Mouse (Mus musculus): ENCODE data around the gene Kat2b. TPM values are rescaled to one million over a fixed set of nuclear protein-coding genes. Genes with fewer than 3 reads are reported as not detected.
"Not testable (repeated sequence)": the region's sequence is repeated elsewhere in the genome, so short reads cannot be mapped to it uniquely, and the experiment has no call there.

Kat2b gene
- polyA plus RNA-seq, 1 experiment from 2014 or later = 5.1 TPM

DNA sequence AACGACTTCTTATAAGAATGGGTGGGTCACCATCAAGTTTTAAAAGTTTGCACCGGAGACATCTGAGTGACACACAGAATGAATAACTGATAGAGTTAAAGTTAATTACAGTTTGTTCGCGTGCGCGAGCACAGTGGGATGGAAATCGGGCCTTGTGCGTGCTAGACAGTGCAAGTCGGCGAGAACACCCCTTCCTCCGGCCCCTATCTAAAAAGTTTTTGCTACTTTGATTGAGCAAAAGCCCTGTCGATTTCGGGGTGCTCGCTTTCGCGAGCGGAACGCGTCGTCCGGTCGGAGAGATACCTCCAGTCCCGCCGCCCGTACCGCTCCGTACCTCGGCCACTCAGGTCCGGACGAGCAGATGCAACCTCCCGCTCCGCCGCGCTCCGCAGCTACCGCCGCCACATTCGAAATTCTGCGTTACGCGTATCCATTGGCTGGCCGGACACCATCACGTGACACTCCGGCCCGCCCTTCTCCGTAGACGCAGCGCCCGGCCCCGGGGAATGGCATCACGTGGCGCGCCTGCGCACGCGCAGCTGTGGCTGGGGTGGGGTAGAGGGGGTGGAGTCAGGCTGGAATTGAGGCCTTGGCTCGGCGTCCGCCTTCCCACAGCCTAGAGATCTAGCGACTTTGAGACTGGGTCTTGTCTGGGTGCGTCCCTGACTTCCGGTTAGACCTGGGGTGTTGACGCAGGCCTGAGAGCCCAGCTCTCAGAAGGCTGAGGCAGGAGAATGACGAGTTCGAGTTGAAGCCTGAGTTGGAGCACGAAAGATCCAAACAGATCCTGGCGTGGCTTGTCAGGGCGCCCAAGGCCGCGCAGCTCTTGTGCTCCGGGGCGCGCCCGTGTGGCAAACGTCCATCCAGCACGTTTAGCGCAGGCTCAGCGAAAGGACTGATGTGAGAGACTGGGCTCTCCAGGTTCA, 122.5 kb downstream of the Kat2b start, which contains the start of gene Sgo1:
Gene Sgo1, minus strand, starts transcription at position 457 of the 926 bp plus-strand sequence.
- H3K27ac ChIP-seq = peak within 1 kb of the TSS; percentile 97
- peak within 1 kb of the TSS; percentile 84 for H3K9ac ChIP-seq
- H3K27me3 ChIP-seq (replicated peaks) = no peaks in the 10 kb centered on the region
- peak within 1 kb of the TSS; percentile 73 for H3K4me3 ChIP-seq
- ATAC-seq = peak; percentile 98
- WGBS (ENCODE audit: insufficient replicate concordance) = under 1% methylated on average over 78 of the region's 78 CpGs
- peak within 1 kb of the TSS; percentile 86 for H3K4me2 ChIP-seq
- no peaks in the 10 kb centered on the region for H3K9me3 ChIP-seq (replicated peaks)
- peaks cover 28% of the 10 kb centered on the region for H3K4me1 ChIP-seq
- H3K36me3 ChIP-seq = peaks cover 34% of the 10 kb centered on the region

DNA sequence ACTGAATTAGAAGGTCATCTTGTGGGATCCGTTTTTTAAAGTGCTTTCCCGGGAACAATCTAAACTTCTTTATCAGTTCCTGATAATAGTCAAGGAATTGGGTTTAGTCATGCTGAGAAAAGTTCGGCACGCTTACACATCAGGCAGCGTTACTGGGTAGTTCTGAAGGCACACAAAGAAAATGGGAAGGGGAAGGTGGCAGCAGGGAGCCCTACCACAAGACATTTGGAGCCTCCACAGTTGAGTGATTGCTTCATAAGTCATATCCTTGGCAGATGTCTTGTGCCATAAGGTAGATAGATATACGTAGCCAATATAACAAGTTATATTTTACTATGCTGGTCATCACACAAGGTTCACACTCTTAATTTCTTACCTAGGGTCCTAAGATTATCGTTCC, 123.3 kb downstream of the Kat2b start:
- WGBS (ENCODE audit: insufficient replicate concordance) = 20% methylated on average over 7 of the region's 7 CpGs
- no peak for ATAC-seq
- Histone ChIP-seq H3K4me3 (peak overlapping the region; percentile 73), H3K27me3 (replicated peaks) (no peaks in the 10 kb centered on the region), H3K27ac (peak overlapping the region; percentile 97), H3K36me3 (peaks cover 26% of the 10 kb centered on the region), H3K9ac (peak overlapping the region; percentile 84), H3K4me1 (peaks cover 28% of the 10 kb centered on the region), H3K4me2 (peak overlapping the region; percentile 86), H3K9me3 (replicated peaks) (no peaks in the 10 kb centered on the region)

- H3K27ac ChIP-seq = no peak overlapping the region
- H3K4me3 ChIP-seq = no peak overlapping the region
- H3K9me3 ChIP-seq (replicated peaks) = no peaks in the 10 kb centered on the region
- 60% methylated on average over 2 of the region's 2 CpGs for WGBS (ENCODE audit: insufficient replicate concordance)
- peaks cover 11% of the 10 kb centered on the region for H3K4me1 ChIP-seq
- no peak for ATAC-seq
- no peaks in the 10 kb centered on the region for H3K36me3 ChIP-seq
- no peaks in the 10 kb centered on the region for H3K27me3 ChIP-seq (replicated peaks)
- no peak overlapping the region for H3K4me2 ChIP-seq
- no peak overlapping the region for H3K9ac ChIP-seq
Measured at GRCm38 (mm10) chr17:53694039-53694438, 127.4 kb downstream of the Kat2b start.

GRCm38 (mm10) chr17:53697521-53697920, 130.9 kb downstream of the Kat2b start:
- H3K9me3 ChIP-seq (replicated peaks); H3K4me3 ChIP-seq; ATAC-seq; H3K9ac ChIP-seq; H3K4me2 ChIP-seq; H3K27me3 ChIP-seq (replicated peaks); H3K27ac ChIP-seq; H3K36me3 ChIP-seq; H3K4me1 ChIP-seq: not testable (repeated sequence)
- 78% methylated on average over 8 of the region's 8 CpGs for WGBS (ENCODE audit: insufficient replicate concordance)

DNA sequence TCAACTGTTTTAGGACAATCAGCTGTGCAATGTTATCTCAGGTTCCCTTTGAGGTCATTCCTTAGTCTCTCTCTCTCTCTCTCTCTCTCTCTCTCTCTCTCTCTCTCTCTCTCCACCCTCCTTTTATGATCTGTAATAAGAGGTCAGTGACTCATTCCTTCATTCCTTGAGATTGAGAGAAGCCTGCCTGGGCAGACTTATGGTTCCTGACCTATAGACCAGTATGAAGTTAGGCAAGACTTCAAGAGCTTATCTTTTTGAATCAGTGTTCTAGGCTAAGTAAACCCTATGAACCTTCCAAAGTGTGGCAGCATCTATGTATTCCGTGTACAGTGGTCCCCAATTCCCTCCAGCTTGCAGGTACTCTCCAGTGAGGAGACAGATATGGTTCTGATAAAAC, 147.8 kb downstream of the Kat2b start:
- 66% methylated on average over 1 of the region's 1 CpGs for whole genome bisulfite sequencing (ENCODE audit: insufficient replicate concordance)
- no peaks in the 10 kb centered on the region for H3K36me3 ChIP-seq
- no peaks in the 10 kb centered on the region for H3K27me3 ChIP-seq (replicated peaks)
- H3K4me1 ChIP-seq = no peaks in the 10 kb centered on the region
- H3K9ac ChIP-seq = no peak overlapping the region
- no peak overlapping the region for H3K4me2 ChIP-seq
- H3K27ac ChIP-seq = no peak overlapping the region
- no peak for ATAC-seq
- no peak overlapping the region for H3K4me3 ChIP-seq
- no peaks in the 10 kb centered on the region for H3K9me3 ChIP-seq (replicated peaks)

GRCm38 (mm10) chr17:53715161-53715560, 148.5 kb downstream of the Kat2b start:
- H3K4me3 ChIP-seq; H3K4me1 ChIP-seq; H3K4me2 ChIP-seq; H3K9ac ChIP-seq; H3K36me3 ChIP-seq; H3K27ac ChIP-seq; H3K9me3 ChIP-seq (replicated peaks); ATAC-seq; H3K27me3 ChIP-seq (replicated peaks): not testable (repeated sequence)
- WGBS (ENCODE audit: insufficient replicate concordance) = 21% methylated on average over 1 of the region's 1 CpGs

DNA sequence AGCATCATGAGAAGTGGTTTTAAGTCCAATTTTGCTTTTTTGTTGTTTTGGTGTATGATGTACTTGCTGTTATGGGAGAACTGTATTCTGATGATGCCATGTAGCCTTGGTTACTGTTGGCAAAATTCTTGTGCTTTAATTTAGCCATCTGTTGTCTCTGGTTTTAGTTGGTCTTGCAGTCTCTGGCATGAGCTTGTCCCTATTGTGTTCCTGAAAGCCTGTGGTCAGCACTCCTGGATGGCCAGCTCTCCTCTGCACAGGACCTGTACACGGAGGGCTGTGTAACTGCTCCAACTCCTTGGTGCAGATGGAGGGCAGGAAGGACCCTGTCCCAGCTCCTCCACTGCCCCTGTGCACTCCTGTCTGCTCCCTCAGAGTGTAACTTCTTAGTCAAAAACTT, 151.8 kb downstream of the Kat2b start:
- Histone ChIP-seq H3K4me1 (no peaks in the 10 kb centered on the region), H3K4me2 (no peak overlapping the region), H3K4me3 (no peak overlapping the region), H3K27ac (no peak overlapping the region), H3K9me3 (replicated peaks) (no peaks in the 10 kb centered on the region), H3K27me3 (replicated peaks) (no peaks in the 10 kb centered on the region), H3K36me3 (no peaks in the 10 kb centered on the region), H3K9ac (no peak overlapping the region)
- WGBS (ENCODE audit: insufficient replicate concordance) = 50% methylated on average over 1 of the region's 1 CpGs
- no peak for ATAC-seq

- not testable (repeated sequence) for H3K9me3 ChIP-seq (replicated peaks); H3K9ac ChIP-seq; H3K4me2 ChIP-seq; H3K4me1 ChIP-seq; H3K27ac ChIP-seq; H3K27me3 ChIP-seq (replicated peaks); H3K36me3 ChIP-seq; H3K4me3 ChIP-seq; ATAC-seq
- WGBS (ENCODE audit: insufficient replicate concordance) = 75% methylated on average over 3 of the region's 3 CpGs
Measured at GRCm38 (mm10) chr17:53718916-53719315, 152.3 kb downstream of the Kat2b start.

Other genes with a start within 250 kb of the Kat2b start
- 0.05 and 0.06 TPM in 2 replicates for gene Efhb, start 103.5 kb upstream of the Kat2b start, polyA plus RNA-seq (2016; fragmentation: Nextera tagmentation; extraction: Ambion mirVana)
- 49.4 and 50.1 TPM in 2 replicates for gene Rab5a, start 87.6 kb upstream of the Kat2b start, polyA plus RNA-seq (2016; fragmentation: Nextera tagmentation; extraction: Ambion mirVana)
- gene Pp2d1, start 27.4 kb upstream of the Kat2b start, polyA plus RNA-seq (2016; fragmentation: Nextera tagmentation; extraction: Ambion mirVana) = 0.14 and 0.21 TPM in 2 replicates
- gene Sgo1, start 122.5 kb downstream of the Kat2b start, polyA plus RNA-seq (2016; fragmentation: Nextera tagmentation; extraction: Ambion mirVana) = 39.1 and 40.5 TPM in 2 replicates